Mouse (Mus musculus) myocyte (in vitro differentiated cells): ENCODE results near the gene Rnf43. TPM values are rescaled to one million over a fixed set of nuclear protein-coding genes. Genes with fewer than 3 reads are reported as not detected.

ENCODE experiments used
- H3K27me3 ChIP-seq: one replicate; pipeline ENCODE4 v1.6.1; 2011; ENCODE audit not compliant: control insufficient read depth, insufficient read depth, insufficient read length
- H3K36me3 ChIP-seq: one replicate; pipeline ENCODE4 v1.6.1; 2011; ENCODE audit not compliant: control insufficient read depth, insufficient read depth
- H3K4me2 ChIP-seq: one replicate; pipeline ENCODE4 v1.6.1; 2011; ENCODE audit warnings: low read depth, control low read depth
- H3K4me3 ChIP-seq: one replicate; pipeline ENCODE4 v1.5.1; 2011; ENCODE audit warnings: mild to moderate bottlenecking, control low read depth, moderate library complexity
- H3K79me2 ChIP-seq: one replicate; pipeline ENCODE4 v1.6.1; 2011; ENCODE audit not compliant: control insufficient read depth, insufficient read depth
- H3ac ChIP-seq: one replicate; pipeline ENCODE4 v1.6.1; 2011; ENCODE audit not compliant: control insufficient read depth, insufficient read length
- CEBPB ChIP-seq: IDR thresholded peaks from 2 replicates; pipeline ENCODE4 v1.6.1; 2011; ENCODE audit warnings: mild to moderate bottlenecking, moderate library complexity; ENCODE audit not compliant: poor library complexity, insufficient read depth, severe bottlenecking
- E2F4 ChIP-seq: IDR thresholded peaks from one replicate; pipeline ENCODE4 v1.6.1; 2011; ENCODE audit warnings: mild to moderate bottlenecking, control low read depth, moderate library complexity; ENCODE audit not compliant: insufficient read depth
- MAX ChIP-seq: IDR thresholded peaks from one replicate; pipeline ENCODE4 v1.6.1; 2011; ENCODE audit warnings: low read depth, mild to moderate bottlenecking, control low read depth
- MYOD1 ChIP-seq, 3 experiments: IDR thresholded peaks; one replicate each; pipeline ENCODE4 v1.6.1; 2011; ENCODE audit warnings: control low read depth in 2 of 3, low read depth in 2 of 3, mild to moderate bottlenecking in 2 of 3, moderate library complexity in 1 of 3; ENCODE audit not compliant: insufficient read length in 2 of 3, control insufficient read depth in 1 of 3
- MYOG ChIP-seq, 3 experiments: IDR thresholded peaks; one replicate each; pipeline ENCODE4 v1.6.1; 2011; ENCODE audit warnings: control low read depth in 2 of 3, low read depth in 2 of 3, mild to moderate bottlenecking in 2 of 3; ENCODE audit not compliant: insufficient read length in 2 of 3, control insufficient read depth in 1 of 3, insufficient read depth in 1 of 3
- POLR2A ChIP-seq: IDR thresholded peaks from one replicate; pipeline ENCODE4 v1.6.1; 2011; ENCODE audit warnings: low read depth, mild to moderate bottlenecking, control low read depth, moderate library complexity; ENCODE audit not compliant: insufficient read length
- POLR2AphosphoS2 ChIP-seq: IDR thresholded peaks from one replicate; pipeline ENCODE4 v1.6.1; 2011; ENCODE audit warnings: low read depth, control low read depth; ENCODE audit not compliant: insufficient read length
- REST ChIP-seq: IDR thresholded peaks from one replicate; pipeline ENCODE4 v1.6.1; 2011; ENCODE audit warnings: mild to moderate bottlenecking, control low read depth, moderate library complexity; ENCODE audit not compliant: insufficient read depth, insufficient read length
- SRF ChIP-seq: IDR thresholded peaks from one replicate; pipeline ENCODE4 v1.6.1; 2011; ENCODE audit warnings: low read depth; ENCODE audit not compliant: control insufficient read depth, insufficient read length
- TCF12 ChIP-seq: IDR thresholded peaks from one replicate; pipeline ENCODE4 v1.6.1; 2011; ENCODE audit warnings: mild to moderate bottlenecking, control low read depth; ENCODE audit not compliant: poor library complexity, insufficient read depth, severe bottlenecking
- TCF3 ChIP-seq: IDR thresholded peaks from one replicate; pipeline ENCODE4 v1.6.1; 2011; ENCODE audit warnings: low read depth, control low read depth; ENCODE audit not compliant: insufficient read length
- USF1 ChIP-seq: IDR thresholded peaks from one replicate; pipeline ENCODE4 v1.6.1; 2011; ENCODE audit warnings: low read depth, mild to moderate bottlenecking, control low read depth, moderate library complexity
- polyA plus RNA-seq: library from polyadenylated mRNA; unstranded; fragments of >200 nt; fragmentation: generic; extraction: Trizol; gene quantifications from one replicate; pipeline ENCODE4 v1.2.1, GENCODE M21; 2012; ENCODE audit warnings: missing spikeins

The Rnf43 gene
- polyA plus RNA-seq, 1 experiment: not detected

DNA sequence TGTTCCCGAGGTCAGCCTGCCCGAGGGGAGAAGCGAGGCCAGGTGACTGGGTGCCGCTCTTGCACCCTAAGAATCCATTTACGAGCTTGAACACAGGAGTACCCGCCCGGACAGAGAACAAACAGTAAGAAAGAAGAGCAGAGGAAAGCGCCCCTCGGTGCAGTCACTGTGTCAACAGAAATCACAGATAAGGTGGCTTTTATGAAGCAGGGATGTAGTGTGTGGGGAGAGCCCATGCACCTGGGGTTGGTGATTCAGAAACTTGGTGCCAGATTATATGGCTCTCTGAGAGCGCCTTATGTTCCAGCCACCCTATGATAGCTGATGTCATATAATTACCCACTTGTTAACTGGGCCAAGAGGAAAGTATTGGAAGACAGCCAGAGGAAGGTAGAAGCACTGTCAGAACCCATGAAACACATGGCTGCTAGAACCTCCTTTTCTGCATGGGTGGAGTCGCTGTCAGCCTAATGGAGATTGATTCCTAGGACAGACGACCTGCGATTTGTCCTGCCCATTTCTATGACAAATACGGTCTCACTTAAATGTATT is 34.7 kb downstream of the Rnf43 start:
- H3K4me3 ChIP-seq: no peak overlapping the region
- no peaks in the 10 kb centered on the region for H3K36me3 ChIP-seq
- no peak overlapping the region for H3ac ChIP-seq
- TF ChIP-seq TCF12: no peak
- TF ChIP-seq MAX: no peak
- TF ChIP-seq REST: no peak
- TF ChIP-seq MYOD1 (IDR thresholded peaks at IDR 0.05; ENCODE audit: control insufficient read depth in 1 of 3, insufficient read length in 2 of 3, low read depth in 2 of 3): no peak
- TF ChIP-seq SRF: no peak
- TF ChIP-seq POLR2AphosphoS2: no peak
- no peak for TF ChIP-seq TCF3
- TF ChIP-seq POLR2A: no peak
- TF ChIP-seq MYOG (IDR thresholded peaks at IDR 0.05; ENCODE audit: control insufficient read depth in 1 of 3, insufficient read depth in 1 of 3, insufficient read length in 2 of 3, low read depth in 2 of 3): no peak
- no peak overlapping the region for H3K4me2 ChIP-seq
- H3K79me2 ChIP-seq: no peaks in the 10 kb centered on the region
- peaks cover 66% of the 10 kb centered on the region for H3K27me3 ChIP-seq

DNA sequence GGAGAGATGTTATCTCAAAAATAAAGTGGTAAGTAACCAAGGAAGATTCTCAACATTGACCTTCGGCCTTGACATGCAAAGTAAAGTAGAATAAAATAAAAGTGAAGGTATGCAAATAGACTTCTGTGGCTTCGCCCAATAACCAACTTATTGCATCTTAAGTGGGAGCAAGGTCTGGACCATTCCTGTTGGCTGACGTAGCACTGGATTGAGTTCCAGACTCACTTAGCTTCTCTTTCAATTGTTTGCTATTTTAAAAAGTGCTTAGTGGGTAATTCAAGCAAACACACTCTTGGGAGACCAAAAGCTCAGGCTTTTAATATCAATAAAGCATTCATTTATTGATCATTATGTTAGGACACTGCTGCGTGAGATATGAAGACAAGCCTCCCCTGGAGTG is 35.6 kb downstream of the Rnf43 start:
- no peaks in the 10 kb centered on the region for H3K79me2 ChIP-seq
- H3K4me3 ChIP-seq: no peak overlapping the region
- TF ChIP-seq POLR2AphosphoS2 (no peak), TCF3 (no peak), POLR2A (no peak), MAX (no peak), TCF12 (no peak), SRF (no peak), REST (no peak), MYOD1 (IDR thresholded peaks at IDR 0.05; ENCODE audit: control insufficient read depth in 1 of 3, insufficient read length in 2 of 3, low read depth in 2 of 3) (no peak), USF1 (no peak), MYOG (IDR thresholded peaks at IDR 0.05; ENCODE audit: control insufficient read depth in 1 of 3, insufficient read depth in 1 of 3, insufficient read length in 2 of 3, low read depth in 2 of 3) (no peak), E2F4 (no peak), CEBPB (no peak)
- peaks cover 60% of the 10 kb centered on the region for H3K27me3 ChIP-seq
- no peak overlapping the region for H3K4me2 ChIP-seq
- no peak overlapping the region for H3ac ChIP-seq
- no peaks in the 10 kb centered on the region for H3K36me3 ChIP-seq

DNA sequence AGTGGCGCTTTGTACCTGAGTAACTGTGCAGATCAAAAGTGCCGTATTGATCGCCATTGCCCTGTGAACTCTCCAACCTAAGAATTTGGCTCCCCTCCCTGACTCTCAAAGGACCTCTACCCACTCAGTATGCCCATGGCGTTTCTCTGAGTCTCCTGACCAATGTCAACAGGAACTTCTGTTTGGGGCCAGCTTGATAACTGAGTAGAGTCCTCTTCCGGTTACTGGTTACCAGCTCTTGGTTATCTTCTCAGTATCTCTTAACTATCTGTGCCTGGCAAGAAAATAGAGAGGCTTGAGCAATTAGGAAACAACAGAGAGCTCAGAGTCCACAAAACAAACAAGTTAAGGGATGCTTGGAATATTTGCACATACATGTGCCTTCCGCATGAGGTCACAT is 38.6 kb downstream of the Rnf43 start:
- no peak for TF ChIP-seq E2F4
- TF ChIP-seq MYOG (IDR thresholded peaks at IDR 0.05; ENCODE audit: control insufficient read depth in 1 of 3, insufficient read depth in 1 of 3, insufficient read length in 2 of 3, low read depth in 2 of 3): no peak
- no peak for TF ChIP-seq MYOD1 (IDR thresholded peaks at IDR 0.05; ENCODE audit: control insufficient read depth in 1 of 3, insufficient read length in 2 of 3, low read depth in 2 of 3)
- TF ChIP-seq POLR2AphosphoS2: no peak
- TF ChIP-seq SRF: no peak
- TF ChIP-seq USF1: no peak
- no peak for TF ChIP-seq REST
- TF ChIP-seq TCF12: no peak
- TF ChIP-seq CEBPB: no peak
- no peak for TF ChIP-seq MAX
- H3K4me2 ChIP-seq: no peak overlapping the region
- no peaks in the 10 kb centered on the region for H3K79me2 ChIP-seq
- peaks cover 61% of the 10 kb centered on the region for H3K27me3 ChIP-seq
- H3K4me3 ChIP-seq: no peak overlapping the region
- no peak overlapping the region for H3ac ChIP-seq
- no peaks in the 10 kb centered on the region for H3K36me3 ChIP-seq

DNA sequence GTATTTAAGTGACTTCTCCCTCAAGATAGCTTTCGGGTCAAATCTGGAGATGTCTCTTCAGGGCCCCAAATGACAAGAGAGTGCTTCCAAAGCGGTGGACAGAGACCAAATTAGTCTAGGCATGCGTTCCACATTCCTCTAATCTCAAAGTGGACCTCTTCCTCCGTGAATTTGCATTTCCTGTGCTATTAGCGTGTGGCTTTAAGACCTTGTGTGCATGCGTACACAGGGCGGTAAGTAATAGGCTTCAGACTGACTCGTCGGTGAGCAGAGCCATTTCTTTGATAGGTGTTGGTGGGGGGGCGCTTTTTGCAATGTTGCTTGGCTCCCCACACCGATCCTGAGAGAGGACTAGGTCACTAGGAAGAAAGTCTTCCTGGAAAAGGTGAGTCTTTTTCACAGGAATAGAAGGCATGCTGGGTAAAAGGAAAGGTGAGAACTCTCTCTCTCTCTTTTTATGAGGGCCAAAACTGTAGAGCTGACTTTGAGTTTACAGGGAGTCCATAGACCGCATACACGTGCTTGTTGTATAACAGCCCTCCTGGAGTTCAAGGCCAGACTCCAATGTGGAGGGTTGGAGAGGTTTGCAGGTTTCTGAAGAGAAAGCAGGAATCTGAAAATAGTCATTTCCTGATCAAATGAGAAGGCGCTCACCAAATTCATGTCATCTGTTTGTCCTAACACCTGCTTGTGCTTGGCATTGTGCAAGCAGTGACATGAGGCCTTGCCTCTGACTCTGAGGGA is 39.5 kb downstream of the Rnf43 start:
- H3K4me2 ChIP-seq: no peak overlapping the region
- TF ChIP-seq USF1 (no peak), E2F4 (no peak), CEBPB (no peak), POLR2AphosphoS2 (no peak), MYOD1 (IDR thresholded peaks at IDR 0.05; ENCODE audit: control insufficient read depth in 1 of 3, insufficient read length in 2 of 3, low read depth in 2 of 3) (no peak), POLR2A (no peak), SRF (no peak), REST (no peak), TCF12 (no peak), MAX (no peak), TCF3 (no peak), MYOG (IDR thresholded peaks at IDR 0.05; ENCODE audit: control insufficient read depth in 1 of 3, insufficient read depth in 1 of 3, insufficient read length in 2 of 3, low read depth in 2 of 3) (no peak)
- H3K4me3 ChIP-seq: no peak overlapping the region
- no peaks in the 10 kb centered on the region for H3K36me3 ChIP-seq
- no peak overlapping the region for H3ac ChIP-seq
- H3K79me2 ChIP-seq: no peaks in the 10 kb centered on the region
- peaks cover 56% of the 10 kb centered on the region for H3K27me3 ChIP-seq

DNA sequence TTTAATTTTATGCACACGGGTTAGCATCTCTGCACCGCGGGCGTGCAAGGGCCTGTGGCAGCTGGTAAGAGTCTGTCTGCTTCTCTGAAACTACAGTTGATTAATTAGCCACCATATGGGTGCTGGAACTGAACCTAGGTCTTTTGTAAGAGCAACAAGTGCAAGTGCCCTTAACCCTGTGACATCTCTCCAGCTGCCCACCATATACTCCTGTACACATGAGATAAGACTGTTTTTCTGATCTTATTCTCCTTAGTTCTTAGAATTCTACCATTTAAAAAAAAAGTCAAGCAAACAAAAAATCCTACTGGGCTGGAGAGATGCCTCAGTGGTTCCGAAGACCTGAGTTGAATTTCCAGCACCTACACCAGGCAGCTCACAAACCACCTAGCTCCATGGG is 41.1 kb downstream of the Rnf43 start:
- Histone ChIP-seq H3K36me3 (no peaks in the 10 kb centered on the region), H3K79me2 (no peaks in the 10 kb centered on the region), H3K4me3 (no peak overlapping the region), H3K4me2 (no peak overlapping the region), H3ac (no peak overlapping the region), H3K27me3 (peaks cover 56% of the 10 kb centered on the region)
- TF ChIP-seq E2F4: no peak
- no peak for TF ChIP-seq REST
- no peak for TF ChIP-seq POLR2AphosphoS2
- no peak for TF ChIP-seq POLR2A
